Mouse (Mus musculus): ENCODE measurements around the gene Gm8206. TPM values are rescaled to one million over a fixed set of nuclear protein-coding genes. Genes with fewer than 3 reads are reported as not detected.
"Not testable (repeated sequence)": the region's sequence is repeated elsewhere in the genome, so short reads cannot be mapped to it uniquely, and the experiment has no call there.

The Gm8206 gene
- polyA plus RNA-seq (2012; ENCODE audit: insufficient read depth, insufficient read length, low replicate concordance, missing spikeins), result not detected in 2 replicates

GRCm38 (mm10) chr14:6093842-6094241 is at the start of gene Gm8206:
TSS of gene Gm8206 (minus strand) at chr14:6093942.
- 85% methylated on average over 2 of the region's 3 CpGs for WGBS
- H3K4me1 ChIP-seq (ENCODE audit: control insufficient read depth, insufficient read depth, low read length); H3K27ac ChIP-seq (ENCODE audit: insufficient read depth, low read depth, low read length); H3K4me3 ChIP-seq (ENCODE audit: insufficient read depth, low read depth, low read length): not testable (repeated sequence)

- WGBS, result no CpG with 5 or more reads among the region's 1 CpGs
- H3K4me1 ChIP-seq (ENCODE audit: control insufficient read depth, insufficient read depth, low read length); H3K27ac ChIP-seq (ENCODE audit: insufficient read depth, low read depth, low read length); H3K4me3 ChIP-seq (ENCODE audit: insufficient read depth, low read depth, low read length): not testable (repeated sequence)
Measured at GRCm38 (mm10) chr14:6125707-6126106, 32.0 kb upstream of the Gm8206 start, which contains the start of gene Gm3476. TSS of gene Gm3476 (minus strand) at chr14:6125807.

- TF ChIP-seq CTCF (IDR thresholded peaks at IDR 0.05; ENCODE audit: insufficient read depth, low read depth, low read length), result peak; percentile 25; the same call in 1 of the 2 replicates
- WGBS, result under 1% methylated on average over 43 of the region's 51 CpGs
- H3K4me3 ChIP-seq (ENCODE audit: insufficient read depth, low read depth, low read length), result peak within 1 kb of the TSS; percentile 45
- H3K4me1 ChIP-seq (ENCODE audit: control insufficient read depth, insufficient read depth, low read length); H3K27ac ChIP-seq (ENCODE audit: insufficient read depth, low read depth, low read length): not testable (repeated sequence)
Measured at GRCm38 (mm10) chr14:6108272-6108925, 14.7 kb upstream of the Gm8206 start, which contains the start of gene Gm3468. TSS of gene Gm3468 (minus strand) at chr14:6108665.

GRCm38 (mm10) chr14:6107500-6107899 is 13.8 kb upstream of the Gm8206 start:
- not testable (repeated sequence) for H3K4me3 ChIP-seq (ENCODE audit: insufficient read depth, low read depth, low read length); H3K4me1 ChIP-seq (ENCODE audit: control insufficient read depth, insufficient read depth, low read length)
- 9% methylated on average over 9 of the region's 9 CpGs for WGBS

GRCm38 (mm10) chr14:6058167-6058566 is 35.6 kb downstream of the Gm8206 start, which contains the start of gene Gm6337:
TSS of gene Gm6337 (minus strand) at chr14:6058267.
- H3K27ac ChIP-seq (ENCODE audit: insufficient read depth, low read depth, low read length); H3K4me1 ChIP-seq (ENCODE audit: control insufficient read depth, insufficient read depth, low read length); H3K4me3 ChIP-seq (ENCODE audit: insufficient read depth, low read depth, low read length): not testable (repeated sequence)
- WGBS, result 91% methylated on average over 4 of the region's 4 CpGs

More at GRCm38 (mm10) chr14:6107500-6107899, 13.8 kb upstream of the Gm8206 start:
- H3K27ac ChIP-seq (ENCODE audit: insufficient read depth, low read depth, low read length), result not testable (repeated sequence)

GRCm38 (mm10) chr14:5987136-5987535 is 106.6 kb downstream of the Gm8206 start:
- WGBS, result 88% methylated on average over 7 of the region's 7 CpGs
- H3K27ac ChIP-seq (ENCODE audit: insufficient read depth, low read depth, low read length), result not testable (repeated sequence)

GRCm38 (mm10) chr14:5979037-5979436 is 114.7 kb downstream of the Gm8206 start, which contains the start of gene Gm3453:
TSS of gene Gm3453 (minus strand) at chr14:5979137.
- H3K27ac ChIP-seq (ENCODE audit: insufficient read depth, low read depth, low read length); H3K4me3 ChIP-seq (ENCODE audit: insufficient read depth, low read depth, low read length); H3K4me1 ChIP-seq (ENCODE audit: control insufficient read depth, insufficient read depth, low read length): not testable (repeated sequence)
- WGBS, result 59% methylated on average over 2 of the region's 2 CpGs

More at GRCm38 (mm10) chr14:5987136-5987535, 106.6 kb downstream of the Gm8206 start:
- not testable (repeated sequence) for H3K4me1 ChIP-seq (ENCODE audit: control insufficient read depth, insufficient read depth, low read length); H3K4me3 ChIP-seq (ENCODE audit: insufficient read depth, low read depth, low read length)

Other genes starting within 250 kb of the Gm8206 start
- not detected in 2 replicates for gene Gm8237, start 213.6 kb downstream of the Gm8206 start, polyA plus RNA-seq (2012; ENCODE audit: insufficient read depth, insufficient read length, low replicate concordance, missing spikeins)
- not detected in 2 replicates for gene Gm3248, start 132.2 kb downstream of the Gm8206 start, polyA plus RNA-seq (2012; ENCODE audit: insufficient read depth, insufficient read length, low replicate concordance, missing spikeins)
- not detected in 2 replicates for gene Gm3453, start 114.8 kb downstream of the Gm8206 start, polyA plus RNA-seq (2012; ENCODE audit: insufficient read depth, insufficient read length, low replicate concordance, missing spikeins)
- gene Gm6337, start 35.7 kb downstream of the Gm8206 start, polyA plus RNA-seq (2012; ENCODE audit: insufficient read depth, insufficient read length, low replicate concordance, missing spikeins), result not detected in 2 replicates
- not detected in 2 replicates for gene Gm3468, start 14.7 kb upstream of the Gm8206 start, polyA plus RNA-seq (2012; ENCODE audit: insufficient read depth, insufficient read length, low replicate concordance, missing spikeins)
- gene Gm3476, start 31.9 kb upstream of the Gm8206 start, polyA plus RNA-seq (2012; ENCODE audit: insufficient read depth, insufficient read length, low replicate concordance, missing spikeins), result not detected in 2 replicates
- not detected in 2 replicates for gene Gm21560, start 125.3 kb upstream of the Gm8206 start, polyA plus RNA-seq (2012; ENCODE audit: insufficient read depth, insufficient read length, low replicate concordance, missing spikeins)
- gene Gm3411, start 193.3 kb upstream of the Gm8206 start, polyA plus RNA-seq (2012; ENCODE audit: insufficient read depth, insufficient read length, low replicate concordance, missing spikeins), result not detected in 2 replicates
- not detected in 2 replicates for gene Gm21103, start 210.9 kb upstream of the Gm8206 start, polyA plus RNA-seq (2012; ENCODE audit: insufficient read depth, insufficient read length, low replicate concordance, missing spikeins)
- not detected in 2 replicates for gene Gm3618, start 249.7 kb upstream of the Gm8206 start, polyA plus RNA-seq (2012; ENCODE audit: insufficient read depth, insufficient read length, low replicate concordance, missing spikeins)